Mouse (Mus musculus) left cerebral cortex, adult 2 months (tissue): Measurements from ENCODE around the gene Camk2b. TPM values are rescaled to one million over a fixed set of nuclear protein-coding genes. Genes with fewer than 3 reads are reported as not detected.
A peak's percentile ranks its signal among the peaks of the same experiment; 100 is the strongest.
"Not testable (repeated sequence)": the region's sequence is repeated elsewhere in the genome, so short reads cannot be mapped to it uniquely, and the experiment has no call there.

ENCODE experiments used
- DNase-seq, 2 experiments: peaks; one replicate each; pipeline ENCODE4 v3.0.0; 2021 to 2022; ENCODE audit warnings: low spot score in 2 of 2, mixed read lengths in 1 of 2; ENCODE audit errors: extremely low spot score in 1 of 2
- H3K27ac ChIP-seq: fragments of 200-600 bp; 2 replicates; pipeline ENCODE4 v1.8.1; 2022
- H3K4me3 ChIP-seq: fragments of 200-600 bp; 2 replicates; pipeline ENCODE4 v1.8.1; 2022
- CTCF ChIP-seq: fragments of 200-600 bp; IDR thresholded peaks from 2 replicates; pipeline ENCODE4 v1.8.1; 2022; ENCODE audit warnings: antibody characterized with exemption, mild to moderate bottlenecking, moderate library complexity
- intact Hi-C: fragments of 180-260 bp; cut with DNase I; formaldehyde crosslinking; loops from one replicate; pipeline ENCODE4 v1.15.1; 2025
- total RNA-seq, 2 experiments: library from RNA; stranded (reverse); gene quantifications; 2 replicates each; pipeline ENCODE4 v1.2.3; 2021

The Camk2b gene
- total RNA-seq, 2 experiments from 2014 or later = 607 to 644 TPM

DNA sequence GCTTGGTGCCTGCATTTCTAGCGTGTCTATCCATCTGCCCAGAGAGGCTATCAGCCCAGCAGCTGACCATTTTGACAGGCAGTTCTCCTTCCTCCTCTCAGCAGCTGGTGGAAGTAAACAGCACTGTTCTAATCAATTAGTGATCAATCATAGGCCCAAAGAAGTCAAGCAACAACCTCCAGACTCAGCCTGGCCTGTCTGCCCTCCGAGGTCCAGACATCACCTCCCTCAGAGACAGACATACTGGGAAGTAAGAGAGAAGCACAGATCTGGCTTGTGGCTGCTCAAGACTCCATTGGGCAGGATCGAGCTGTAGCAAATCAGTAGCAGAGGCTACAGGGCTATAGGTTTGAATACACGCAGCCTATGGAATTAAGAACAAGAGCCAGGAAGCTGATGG is 118.4 kb downstream of the Camk2b start:
- DNase-seq = no peak
- TF ChIP-seq CTCF = no peak
- intact Hi-C loops = no loop called here
- H3K27ac ChIP-seq = no peak overlapping the region
- H3K4me3 ChIP-seq = no peak overlapping the region

DNA sequence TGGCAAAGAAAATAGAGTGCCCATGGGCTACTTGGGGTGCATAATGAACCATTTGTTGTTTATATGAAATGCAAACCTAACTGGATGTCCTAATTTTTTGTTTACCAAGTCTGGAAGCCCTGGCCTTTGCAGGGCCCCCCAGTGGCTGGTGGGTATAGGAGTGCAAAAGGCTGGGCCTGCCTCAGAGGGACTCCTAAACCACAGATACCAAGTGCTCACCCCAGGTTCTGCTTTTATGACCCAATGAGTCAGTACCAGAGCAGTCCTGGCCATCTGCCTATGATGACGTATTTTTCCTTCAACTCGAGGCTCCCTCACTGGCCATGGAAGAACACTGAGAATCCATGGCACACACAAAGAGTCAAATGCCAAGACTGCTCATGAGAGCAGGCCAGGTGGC is 121.1 kb downstream of the Camk2b start:
- intact Hi-C loops = no loop called here
- no peak for DNase-seq
- TF ChIP-seq CTCF = no peak
- Histone ChIP-seq H3K4me3 (no peak overlapping the region), H3K27ac (no peak overlapping the region)

DNA sequence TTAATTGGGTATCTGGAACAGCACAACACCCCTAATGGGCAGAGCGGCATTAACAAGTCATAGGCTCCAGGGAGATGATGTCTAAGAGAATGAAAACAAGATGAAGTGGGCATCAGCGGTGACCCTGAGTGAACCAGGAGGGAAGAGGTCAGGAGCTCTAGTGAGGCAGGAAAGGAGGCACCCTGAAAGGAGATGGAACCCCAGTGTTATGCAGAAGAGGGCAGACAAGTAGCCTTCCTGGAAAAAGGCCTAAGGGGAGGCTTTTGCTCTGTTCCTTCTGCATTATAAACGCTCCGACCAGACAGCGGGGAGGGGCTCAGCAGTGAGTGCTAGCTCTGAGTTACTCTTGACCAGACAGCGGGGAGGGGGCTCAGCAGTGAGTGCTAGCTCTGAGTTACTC is 123.2 kb downstream of the Camk2b start:
- H3K27ac ChIP-seq = no peak overlapping the region
- DNase-seq = no peak
- H3K4me3 ChIP-seq = no peak overlapping the region
- TF ChIP-seq CTCF = no peak
- intact Hi-C loops = no loop called here

DNA sequence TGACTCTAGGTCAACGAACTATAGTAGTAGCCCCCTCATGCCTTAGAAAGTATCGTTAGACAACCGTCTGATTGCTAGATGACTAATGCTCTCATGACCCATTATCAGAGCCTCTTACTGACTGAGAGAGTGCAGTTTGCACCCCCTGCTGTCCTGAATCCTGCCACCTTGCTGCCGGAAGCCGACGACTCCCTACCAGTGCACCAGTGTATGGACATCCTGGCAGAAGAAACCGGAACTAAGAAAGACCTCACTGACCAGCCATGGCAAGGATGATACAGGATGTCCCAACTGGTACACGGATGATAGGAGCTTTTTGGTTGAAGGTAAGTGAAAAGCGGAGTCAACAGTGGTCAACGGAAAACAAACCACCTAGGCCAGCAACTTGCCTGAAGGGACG is 131.6 kb downstream of the Camk2b start:
- DNase-seq, intact Hi-C loops, H3K27ac ChIP-seq, H3K4me3 ChIP-seq: not testable (repeated sequence)

DNA sequence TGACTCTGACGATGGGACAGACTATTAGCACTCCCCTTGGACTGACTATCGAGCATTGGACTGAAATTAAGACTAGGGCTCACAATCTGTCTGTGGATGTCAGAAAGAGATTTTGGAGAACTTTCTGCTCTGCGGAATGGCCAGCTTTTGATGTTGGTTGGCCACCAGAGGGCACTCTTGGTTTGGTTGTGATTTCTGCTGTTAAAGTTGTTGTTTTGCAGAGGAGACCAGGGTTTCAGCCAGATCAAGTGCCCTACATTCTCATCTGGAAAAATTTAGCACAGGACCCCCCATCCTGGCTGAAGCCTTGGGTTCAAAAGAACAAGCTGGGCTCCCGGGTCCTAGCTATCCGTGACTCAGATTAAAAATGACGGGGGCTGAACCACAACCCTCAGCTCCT is 134.2 kb downstream of the Camk2b start:
- H3K27ac ChIP-seq, DNase-seq, H3K4me3 ChIP-seq, intact Hi-C loops: not testable (repeated sequence)
- TF ChIP-seq CTCF = peak; percentile 17

DNA sequence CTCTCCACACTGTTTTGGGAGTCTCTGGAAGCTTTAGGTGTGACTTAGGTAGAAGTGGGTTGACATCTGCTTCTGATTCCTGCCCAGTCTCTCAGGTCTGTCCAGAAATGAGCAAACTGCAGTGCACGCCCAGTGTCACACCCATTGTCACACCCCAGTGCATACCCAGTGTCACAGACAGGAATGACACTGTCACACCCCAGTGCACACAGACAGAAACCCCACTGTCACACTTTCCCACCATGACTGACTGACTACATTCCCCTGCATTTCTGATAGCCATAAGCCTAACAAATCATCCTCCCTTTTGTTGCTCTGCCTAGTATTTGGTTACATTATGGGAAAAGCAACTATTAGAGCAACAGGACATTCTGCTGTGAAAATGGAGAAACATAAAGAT is 135.6 kb downstream of the Camk2b start:
- TF ChIP-seq CTCF = no peak
- Histone ChIP-seq H3K4me3 (no peak overlapping the region), H3K27ac (no peak overlapping the region)
- intact Hi-C loops = no loop called here
- DNase-seq = no peak

DNA sequence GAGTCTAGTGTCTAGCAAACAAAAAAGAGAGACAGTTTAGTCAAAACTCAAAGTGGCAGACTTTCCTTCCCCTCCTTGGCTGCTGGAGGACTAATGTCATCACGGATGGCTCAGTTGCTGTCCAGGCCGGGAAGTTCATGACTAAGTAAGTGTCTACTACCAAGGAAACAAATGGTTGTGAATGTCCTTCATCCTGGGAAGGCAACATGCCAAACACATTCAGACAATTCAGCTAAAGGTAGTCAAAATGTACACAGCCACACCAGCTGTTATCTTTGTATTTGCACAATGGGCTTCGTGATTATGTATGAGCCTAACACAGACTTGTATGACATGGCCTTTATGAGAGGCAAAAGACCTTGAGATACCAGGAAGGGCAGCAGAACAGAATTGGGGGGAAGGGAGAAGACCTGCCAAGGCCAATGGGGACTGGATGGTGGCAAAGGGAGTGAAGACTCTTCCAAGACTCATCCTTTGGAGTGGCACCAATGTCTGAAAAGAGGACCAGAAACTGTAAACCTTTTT is 139.4 kb downstream of the Camk2b start:
- no peak overlapping the region for H3K27ac ChIP-seq
- no peak overlapping the region for H3K4me3 ChIP-seq
- no peak for DNase-seq
- no peak for TF ChIP-seq CTCF
- intact Hi-C loops = no loop called here

DNA sequence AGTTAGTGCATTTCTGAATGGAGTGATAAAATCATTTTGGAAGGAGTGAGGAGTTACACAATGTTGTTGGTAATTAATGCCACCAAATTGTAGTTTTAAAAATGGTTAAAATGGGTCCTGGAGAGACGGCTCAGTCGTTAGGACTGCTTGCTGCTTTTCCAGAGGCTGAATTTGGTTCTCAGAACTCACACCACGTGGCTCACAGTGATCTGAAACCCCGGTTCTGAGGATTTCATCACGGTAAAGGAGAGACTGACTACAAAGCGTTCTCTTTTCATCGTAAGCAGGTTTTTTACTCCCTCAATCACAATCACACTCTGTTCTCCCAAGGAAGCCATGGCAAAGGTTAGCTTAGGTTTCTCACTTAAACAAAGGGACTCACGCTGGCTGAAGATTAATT is 141.5 kb downstream of the Camk2b start:
- H3K4me3 ChIP-seq = no peak overlapping the region
- no peak for DNase-seq
- no peak for TF ChIP-seq CTCF
- intact Hi-C loops = no loop called here
- H3K27ac ChIP-seq = no peak overlapping the region

DNA sequence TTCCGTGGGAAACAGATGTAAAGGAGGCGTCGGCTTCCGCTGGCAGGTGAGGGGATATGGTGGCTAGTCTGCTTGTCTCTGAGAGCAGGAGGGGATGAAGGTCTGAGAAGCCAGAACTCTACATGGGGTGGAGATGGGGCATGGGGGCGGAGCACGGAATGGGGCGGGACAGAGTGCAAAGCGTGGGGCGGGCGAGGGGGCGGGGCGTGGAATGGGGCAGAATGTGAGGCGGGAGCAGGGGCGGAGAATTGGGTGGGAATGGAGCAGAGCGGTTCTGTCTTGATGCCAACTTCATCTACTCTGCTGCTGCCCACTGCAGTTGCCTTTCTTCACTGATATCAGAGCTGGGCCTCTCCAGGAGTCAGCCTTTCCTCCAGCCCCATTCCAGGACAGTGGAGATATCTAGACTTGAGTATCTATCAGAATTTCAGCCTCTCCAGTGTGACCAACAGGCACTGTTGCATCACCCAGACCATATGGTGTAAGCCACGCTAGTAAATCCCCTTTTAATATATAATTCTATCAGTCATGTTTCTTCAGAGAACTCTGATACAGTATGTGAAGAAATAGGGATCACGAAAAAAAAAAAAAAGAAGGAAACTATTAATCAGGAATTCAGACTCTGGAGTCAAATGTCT is 145.7 kb downstream of the Camk2b start:
- intact Hi-C loops = no loop called here
- TF ChIP-seq CTCF = no peak

More for the DNA sequence above, 145.7 kb downstream of the Camk2b start:
- no peak for DNase-seq
- H3K27ac ChIP-seq = no peak overlapping the region
- no peak overlapping the region for H3K4me3 ChIP-seq

Other genes starting within 250 kb of the Camk2b start
- 10 to 100 TPM in 1 of 2 experiments, 1 to 10 TPM in 1; 8.6 to 10.5 TPM for gene Polm, start 228.3 kb downstream of the Camk2b start, total RNA-seq
- 10 to 100 TPM; 16.5 to 22.8 TPM for gene Aebp1, start 204.4 kb downstream of the Camk2b start, total RNA-seq
- 10 to 100 TPM; 18.7 to 20.7 TPM for gene Pold2, start 188.1 kb downstream of the Camk2b start, total RNA-seq
- gene Myl7, start 167.6 kb downstream of the Camk2b start, total RNA-seq = not detected
- gene Gck, start 116.3 kb downstream of the Camk2b start, total RNA-seq = 1 to 10 TPM; 1.7 to 2.4 TPM
- 10 to 100 TPM; 75.8 to 79.8 TPM for gene Ykt6, start 110.7 kb downstream of the Camk2b start, total RNA-seq
- under 1 TPM in 1 of 2 experiments, not detected in 1; 0.56 TPM for gene A730071L15Rik, start 133.7 kb upstream of the Camk2b start, total RNA-seq
- gene Nudcd3, start 134.1 kb upstream of the Camk2b start, total RNA-seq = 100 to 1,000 TPM; 120 to 125 TPM
- gene Npc1l1, start 163.8 kb upstream of the Camk2b start, total RNA-seq = 1 to 10 TPM in 1 of 2 experiments, under 1 TPM in 1; 0.77 to 1.0 TPM
- gene Ddx56, start 201.4 kb upstream of the Camk2b start, total RNA-seq = 10 to 100 TPM; 48.1 to 50.2 TPM
- 100 to 1,000 TPM in 1 of 2 experiments, 10 to 100 TPM in 1; 96.2 to 102 TPM for gene Tmed4, start 208.5 kb upstream of the Camk2b start, total RNA-seq
- gene Ogdh, start 225.3 kb upstream of the Camk2b start, total RNA-seq = 100 to 1,000 TPM; 232 to 245 TPM